Mouse (Mus musculus) embryonic facial prominence, embryonic 12.5 days (tissue): ENCODE results near the gene Cast. TPM values are rescaled to one million over a fixed set of nuclear protein-coding genes. Genes with fewer than 3 reads are reported as not detected.

Experiments used
- polyA plus RNA-seq: library from polyadenylated mRNA; unstranded; fragments of >200 nt; fragmentation: Nextera tagmentation; extraction: Ambion mirVana; gene quantifications from 2 replicates; pipeline ENCODE4 v1.2.1, GENCODE M21; 2016

Cast gene
- polyA plus RNA-seq, 1 experiment from 2014 or later: 28.0 TPM

Other genes with a start within 250 kb of the Cast start
- 3.0 and 6.6 TPM in 2 replicates for gene Erap1, start 169.2 kb downstream of the Cast start, polyA plus RNA-seq